Mouse (Mus musculus): ENCODE measurements around the gene Hist1h2bm.
"Not testable (repeated sequence)": the region's sequence is repeated elsewhere in the genome, so short reads cannot be mapped to it uniquely, and the experiment has no call there.

Hist1h2bm gene

DNA sequence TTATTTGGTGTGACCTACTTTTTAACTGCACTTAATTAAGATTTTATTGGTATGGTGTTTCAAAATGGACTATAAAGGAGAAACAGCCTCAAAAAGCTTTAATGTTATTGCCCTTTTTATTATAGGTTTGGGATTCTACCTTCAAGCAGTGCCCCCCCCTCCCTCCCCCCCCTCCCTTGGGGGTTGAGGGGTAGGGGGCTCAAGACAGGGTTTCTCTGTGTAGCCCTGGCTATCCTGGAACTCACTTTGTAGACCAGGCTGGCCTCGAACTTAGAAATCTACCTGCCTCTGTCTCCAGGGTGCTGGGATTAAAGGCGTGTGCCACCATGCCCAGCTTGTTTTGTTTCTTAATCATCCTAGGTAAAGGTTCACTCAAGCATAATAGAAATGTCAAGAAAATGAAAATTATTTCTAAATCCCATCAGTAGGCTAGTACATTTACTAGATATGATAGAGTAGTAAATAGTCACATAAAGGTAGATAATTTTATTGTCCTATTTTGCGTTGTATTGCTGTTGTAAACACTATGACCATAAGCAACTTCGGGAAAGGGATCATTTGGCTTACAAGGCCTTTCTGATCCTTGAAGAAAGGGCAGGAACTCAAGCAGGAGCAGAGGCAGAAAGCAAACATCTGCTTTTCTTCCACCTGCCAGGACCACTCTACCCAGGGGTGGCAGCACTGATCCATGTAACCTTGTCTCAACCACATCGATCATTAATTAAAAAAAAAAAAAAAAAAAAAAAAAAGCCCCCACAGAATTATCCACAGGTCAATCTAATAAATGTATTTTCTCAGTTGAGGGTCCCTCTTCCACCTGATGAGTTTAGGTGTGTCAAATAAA lies 1.4 kb downstream of the Hist1h2bm start:
- in situ Hi-C loops (cut with MboI): loop anchor here (25.0 kb wide), 1 partner anchor 311 kb away; the partner anchor contains the start of gene Zkscan3

GRCm38 (mm10) chr13:21727948-21728572 lies 6.2 kb downstream of the Hist1h2bm start:
- in situ Hi-C loops (cut with MboI): loop anchor here (25.0 kb wide), 1 partner anchor 1416 kb away; no protein-coding TSS in a partner anchor

GRCm38 (mm10) chr13:21729544-21729943 lies 7.7 kb downstream of the Hist1h2bm start:
- in situ Hi-C loops (cut with MboI): loop anchor here (25.0 kb wide), 1 partner anchor 1417 kb away; no protein-coding TSS in a partner anchor

DNA sequence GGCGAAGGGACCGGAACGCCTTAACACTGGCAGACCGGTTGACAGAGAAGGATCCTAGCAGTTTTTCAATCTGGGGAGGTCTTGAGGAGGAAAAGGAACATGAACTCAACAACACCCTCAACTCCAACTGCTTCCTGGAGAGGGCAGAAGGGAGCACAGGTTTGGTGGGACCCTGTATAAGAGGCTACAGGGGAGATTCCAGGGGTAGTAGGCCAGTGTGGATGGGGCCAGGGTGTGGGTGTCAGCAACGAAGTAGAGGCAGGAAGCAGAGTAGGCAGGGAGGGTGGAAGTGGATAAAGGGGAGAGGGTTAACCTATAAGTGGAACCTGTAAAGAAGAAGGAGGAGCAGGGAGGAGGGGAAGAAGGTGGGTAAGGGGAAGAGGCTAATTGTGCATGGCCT lies 11.6 kb downstream of the Hist1h2bm start:
- in situ Hi-C loops (cut with MboI): loop anchor here (25.0 kb wide), 1 partner anchor 1421 kb away; no protein-coding TSS in a partner anchor

- in situ Hi-C loops (cut with MboI): loop anchor here (25.0 kb wide), 1 partner anchor 1422 kb away; no protein-coding TSS in a partner anchor
These were observed 12.4 kb downstream of the Hist1h2bm start for GRCm38 (mm10) chr13:21734010-21734905.

GRCm38 (mm10) chr13:21734906-21735767 lies 13.3 kb downstream of the Hist1h2bm start, which contains the start of gene Hist1h4j:
Gene Hist1h4j (plus strand): TSS chr13:21735064.
- in situ Hi-C loops (cut with MboI): loop anchor here (25.0 kb wide), 1 partner anchor 1423 kb away; no protein-coding TSS in a partner anchor

GRCm38 (mm10) chr13:21745006-21745405 lies 23.2 kb downstream of the Hist1h2bm start:
- in situ Hi-C loops (cut with MboI): loop anchor here (25.0 kb wide), 1 partner anchor 1433 kb away; no protein-coding TSS in a partner anchor

GRCm38 (mm10) chr13:21749387-21750158 lies 27.7 kb downstream of the Hist1h2bm start:
- in situ Hi-C loops (cut with MboI): loop anchor here (25.0 kb wide), 1 partner anchor 1437 kb away; no protein-coding TSS in a partner anchor

- in situ Hi-C loops (cut with MboI): not testable (repeated sequence)
These were observed 28.5 kb downstream of the Hist1h2bm start, which contains the start of gene Hist1h4k for GRCm38 (mm10) chr13:21750159-21751017. Gene Hist1h4k (minus strand): TSS chr13:21750505.

DNA sequence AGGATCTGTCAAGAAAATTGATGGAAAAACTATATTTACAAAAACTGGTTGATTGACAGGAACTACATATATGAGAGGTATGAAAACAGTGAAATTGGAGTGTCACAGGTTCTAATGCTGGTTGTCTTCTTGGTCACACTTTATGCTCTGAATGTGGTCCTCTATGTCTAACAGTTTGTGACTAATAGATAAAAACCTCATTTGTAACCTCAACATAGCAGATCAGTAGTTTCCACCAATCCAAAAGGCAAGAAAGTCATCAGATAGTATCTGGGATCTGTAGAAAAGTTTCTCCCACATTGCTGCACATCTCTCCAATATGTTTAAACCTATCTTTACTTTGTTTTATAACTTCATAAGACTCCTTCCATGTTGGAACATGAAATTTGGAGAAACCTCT lies 29.6 kb downstream of the Hist1h2bm start:
- in situ Hi-C loops (cut with MboI): no loop called here

- in situ Hi-C loops (cut with MboI): no loop called here
These were observed 30.0 kb downstream of the Hist1h2bm start for GRCm38 (mm10) chr13:21751827-21752226.

DNA sequence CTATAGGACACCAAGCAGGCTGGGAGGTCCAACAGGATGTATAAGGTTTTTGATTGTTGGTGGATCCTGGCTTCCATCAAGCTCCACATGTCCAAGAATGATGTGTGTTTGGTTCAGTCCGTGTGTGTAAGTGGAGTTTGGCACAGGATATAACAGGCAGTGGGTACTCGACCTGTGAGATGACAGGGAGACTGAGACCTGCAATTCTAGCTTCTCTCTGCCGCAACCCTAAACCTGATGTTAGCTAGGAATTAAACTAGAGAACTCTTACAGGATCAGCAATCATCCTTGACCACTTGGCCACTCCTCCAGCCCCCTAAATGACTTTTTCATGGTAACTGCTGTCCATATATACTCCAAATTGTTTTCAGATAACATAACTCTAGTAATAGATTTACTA lies 30.5 kb downstream of the Hist1h2bm start:
- in situ Hi-C loops (cut with MboI): no loop called here

GRCm38 (mm10) chr13:21753051-21753523 lies 31.2 kb downstream of the Hist1h2bm start:
- in situ Hi-C loops (cut with MboI): no loop called here

DNA sequence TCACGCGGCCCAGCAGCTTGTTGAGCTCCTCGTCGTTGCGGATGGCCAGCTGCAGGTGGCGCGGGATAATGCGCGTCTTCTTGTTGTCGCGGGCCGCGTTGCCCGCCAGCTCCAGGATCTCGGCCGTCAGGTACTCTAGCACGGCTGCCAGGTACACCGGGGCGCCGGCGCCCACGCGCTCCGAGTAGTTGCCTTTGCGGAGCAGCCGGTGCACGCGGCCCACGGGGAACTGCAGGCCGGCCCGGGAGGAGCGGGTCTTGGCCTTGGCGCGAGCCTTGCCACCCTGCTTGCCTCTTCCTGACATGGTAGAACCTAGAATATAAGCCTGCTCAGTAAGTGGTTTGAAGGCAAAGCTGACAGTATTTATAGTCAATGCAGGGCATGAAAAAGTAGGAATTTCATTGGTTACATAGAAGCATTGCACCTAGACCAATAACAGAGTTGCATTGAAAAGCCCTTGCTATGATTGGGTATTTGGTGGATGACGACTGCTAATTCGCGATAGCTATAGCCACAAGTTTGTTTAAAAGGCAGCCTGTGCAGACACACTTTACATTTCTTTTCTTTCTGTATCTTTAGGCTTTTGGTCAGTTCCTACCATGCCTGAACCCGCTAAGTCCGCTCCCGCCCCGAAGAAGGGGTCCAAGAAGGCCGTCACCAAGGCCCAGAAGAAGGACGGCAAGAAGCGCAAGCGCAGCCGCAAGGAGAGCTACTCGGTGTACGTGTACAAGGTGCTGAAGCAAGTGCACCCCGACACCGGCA lies 31.9 kb downstream of the Hist1h2bm start, which contains the start of the genes Hist1h2ak and Hist1h2bn:
Gene Hist1h2ak, minus strand, starts transcription at position 304 of the 762 bp plus-strand sequence.
Gene Hist1h2bn, plus strand, starts transcription at position 600 of the 762 bp plus-strand sequence.
- in situ Hi-C loops (cut with MboI): not testable (repeated sequence)

DNA sequence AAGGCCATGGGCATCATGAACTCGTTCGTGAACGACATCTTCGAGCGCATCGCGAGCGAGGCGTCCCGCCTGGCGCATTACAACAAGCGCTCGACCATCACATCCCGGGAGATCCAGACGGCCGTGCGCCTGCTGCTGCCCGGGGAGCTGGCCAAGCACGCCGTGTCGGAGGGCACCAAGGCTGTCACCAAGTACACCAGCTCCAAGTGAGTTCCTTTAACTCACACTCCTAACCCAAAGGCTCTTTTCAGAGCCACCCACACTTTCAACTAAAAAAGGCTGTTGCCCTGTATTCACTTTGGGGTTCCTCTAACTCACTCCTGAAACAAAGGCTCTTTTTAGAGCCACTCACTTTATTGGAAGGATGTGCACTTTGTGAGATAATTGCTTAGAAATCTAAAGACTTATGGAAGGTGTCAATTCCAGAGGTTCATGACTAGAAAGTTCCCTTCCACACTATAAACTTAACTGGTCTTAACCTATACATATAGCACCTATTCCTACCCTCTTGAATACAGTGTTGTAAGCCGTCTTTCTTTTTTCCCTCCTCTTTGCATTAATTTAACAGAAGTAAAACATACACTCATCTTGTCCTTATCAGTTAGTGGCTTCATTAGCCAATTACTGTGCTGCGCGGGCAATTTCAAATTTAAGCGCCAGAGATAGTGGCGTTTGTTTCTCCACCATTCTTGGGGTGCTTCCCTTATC lies 32.6 kb downstream of the Hist1h2bm start:
- in situ Hi-C loops (cut with MboI): not testable (repeated sequence)

DNA sequence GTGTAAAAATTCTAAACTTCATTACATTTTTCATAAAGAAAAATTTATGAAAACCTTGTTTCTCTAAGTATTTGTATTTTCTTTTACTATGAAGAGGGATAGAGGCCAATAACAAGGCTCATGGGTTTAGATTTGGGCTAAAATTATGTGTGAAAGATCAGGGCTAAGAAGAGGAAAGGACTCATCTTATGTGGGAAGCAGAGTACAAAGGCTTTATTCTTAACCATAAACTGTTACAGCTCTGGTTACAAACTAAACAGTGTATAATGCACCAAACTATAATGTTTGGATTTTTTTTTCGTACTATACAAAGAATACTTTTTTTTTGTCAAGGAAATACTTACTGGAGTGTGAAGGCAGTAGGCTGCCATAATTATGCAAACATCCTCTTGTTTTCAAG lies 33.9 kb downstream of the Hist1h2bm start:
- in situ Hi-C loops (cut with MboI): no loop called here
